Mouse (Mus musculus) lung, embryonic 15.5 days (tissue): ENCODE measurements around the gene Hist1h2bf. TPM values are rescaled to one million over a fixed set of nuclear protein-coding genes. Genes with fewer than 3 reads are reported as not detected.
"Not testable (repeated sequence)": the region's sequence is repeated elsewhere in the genome, so short reads cannot be mapped to it uniquely, and the experiment has no call there.

Experiments used
- ATAC-seq: fragments of 200-750 bp; cut with Nextera tagmentation; 2 replicates; pipeline ENCODE4 v1.8.0; 2017; ENCODE audit warnings: moderate number of reproducible peaks, borderline replicate concordance; ENCODE audit not compliant: low FRiP score, low TSS enrichment; ENCODE audit errors: extremely low read depth
- H3K27ac ChIP-seq: fragments of 300-500 bp; sonication (generic); 2 replicates; pipeline ENCODE4 v1.5.1; 2015; ENCODE audit warnings: moderate library complexity, mild to moderate bottlenecking, inconsistent platforms
- H3K27me3 ChIP-seq: fragments of 300-500 bp; sonication (generic); 2 replicates; pipeline ENCODE4 v1.6.1; 2015; ENCODE audit warnings: inconsistent platforms
- H3K36me3 ChIP-seq: fragments of 300-500 bp; sonication (generic); 2 replicates; pipeline ENCODE4 v1.6.1; 2015; ENCODE audit warnings: inconsistent platforms
- H3K4me1 ChIP-seq: fragments of 300-500 bp; sonication (generic); 2 replicates; pipeline ENCODE4 v1.6.1; 2015; ENCODE audit warnings: inconsistent platforms
- H3K4me2 ChIP-seq: fragments of 300-500 bp; sonication (generic); 2 replicates; pipeline ENCODE4 v1.6.1; 2015; ENCODE audit warnings: inconsistent platforms, mild to moderate bottlenecking, moderate library complexity
- H3K4me3 ChIP-seq: fragments of 300-500 bp; sonication (generic); 2 replicates; pipeline ENCODE4 v1.5.1; 2015; ENCODE audit warnings: mild to moderate bottlenecking, inconsistent platforms
- H3K9ac ChIP-seq: fragments of 300-500 bp; sonication (generic); 2 replicates; pipeline ENCODE4 v1.6.1; 2015; ENCODE audit warnings: inconsistent platforms
- H3K9me3 ChIP-seq: fragments of 300-500 bp; sonication (generic); 2 replicates; pipeline ENCODE4 v1.6.1; 2016; ENCODE audit warnings: inconsistent platforms
- WGBS: fragments of 180-500 bp; shearing (Covaris S2); methylation state at CpG from one replicate; pipeline ENCODE4 v1.1.7; 2015; 5-methylcytosine and 5-hydroxymethylcytosine counted together
- polyA plus RNA-seq: library from polyadenylated mRNA; unstranded; fragments of >200 nt; fragmentation: Nextera tagmentation; extraction: Ambion mirVana; gene quantifications from 2 replicates; pipeline ENCODE4 v1.2.1, GENCODE M21; 2015

The Hist1h2bf gene
- polyA plus RNA-seq, 1 experiment from 2014 or later, result 10.1 TPM

GRCm38 (mm10) chr13:23550761-23551145 lies 23.2 kb downstream of the Hist1h2bf start:
- Histone ChIP-seq H3K9me3 (no peaks in the 10 kb centered on the region), H3K4me1 (peaks cover 10% of the 10 kb centered on the region), H3K36me3 (no peaks in the 10 kb centered on the region), H3K9ac (peak overlapping the region; percentile 54), H3K4me2 (peak overlapping the region; percentile 62), H3K27me3 (no peaks in the 10 kb centered on the region), H3K27ac (peak overlapping the region; percentile 93), H3K4me3 (peak overlapping the region; percentile 48)
- ATAC-seq, result no peak
- 10% methylated on average over 3 of the region's 3 CpGs for WGBS

GRCm38 (mm10) chr13:23546694-23547093 lies 27.3 kb downstream of the Hist1h2bf start:
- Histone ChIP-seq H3K9ac (no peak overlapping the region), H3K4me3 (no peak overlapping the region), H3K4me1 (peaks cover 6% of the 10 kb centered on the region; the same call in 1 of the 2 replicates), H3K27ac (0 out of 2 replicates have a peak overlapping the region, but pooled peaks have one; percentile 37), H3K9me3 (no peaks in the 10 kb centered on the region), H3K4me2 (no peak overlapping the region), H3K36me3 (no peaks in the 10 kb centered on the region), H3K27me3 (no peaks in the 10 kb centered on the region)
- no peak for ATAC-seq
- WGBS, result 53% methylated on average over 5 of the region's 5 CpGs

- not testable (repeated sequence) for H3K4me1 ChIP-seq, H3K36me3 ChIP-seq, H3K27me3 ChIP-seq, H3K9me3 ChIP-seq
- peak overlapping the region; percentile 93 for H3K27ac ChIP-seq
- ATAC-seq, result peak; percentile 2; the same call in 1 of the 2 replicates
- H3K9ac ChIP-seq, result peak overlapping the region; percentile 49
- WGBS, result 2% methylated on average over 11 of the region's 14 CpGs
- H3K4me2 ChIP-seq, result peak overlapping the region; percentile 67
- H3K4me3 ChIP-seq, result peak overlapping the region; percentile 49
Measured at GRCm38 (mm10) chr13:23544787-23545120, 29.2 kb downstream of the Hist1h2bf start.

GRCm38 (mm10) chr13:23543965-23544786 lies 29.8 kb downstream of the Hist1h2bf start, which contains the start of gene Hist1h3f:
Gene Hist1h3f, plus strand, starts transcription at chr13:23544052.
- no peaks in the 10 kb centered on the region for H3K36me3 ChIP-seq
- peak; percentile 92 for ATAC-seq
- H3K27ac ChIP-seq, result peak within 1 kb of the TSS; percentile 93
- under 1% methylated on average over 24 of the region's 45 CpGs for WGBS
- H3K27me3 ChIP-seq, result no peaks in the 10 kb centered on the region
- H3K4me1 ChIP-seq, result peaks cover 3% of the 10 kb centered on the region; the same call in 1 of the 2 replicates
- peak within 1 kb of the TSS; percentile 58 for H3K9ac ChIP-seq
- peak within 1 kb of the TSS; percentile 67 for H3K4me2 ChIP-seq
- peak within 1 kb of the TSS; percentile 49 for H3K4me3 ChIP-seq
- no peaks in the 10 kb centered on the region for H3K9me3 ChIP-seq

- peak within 1 kb of the TSS; percentile 93 for H3K27ac ChIP-seq
- H3K4me3 ChIP-seq, result peak within 1 kb of the TSS; percentile 49
- not testable (repeated sequence) for H3K4me1 ChIP-seq, H3K36me3 ChIP-seq, H3K27me3 ChIP-seq, H3K9me3 ChIP-seq
- H3K4me2 ChIP-seq, result peak within 1 kb of the TSS; percentile 67
- H3K9ac ChIP-seq, result peak within 1 kb of the TSS; percentile 58
- peak; percentile 96 for ATAC-seq
- WGBS, result under 1% methylated on average over 36 of the region's 42 CpGs
Measured at GRCm38 (mm10) chr13:23542999-23543607, 30.9 kb downstream of the Hist1h2bf start, which contains the start of gene Hist1h2bh. Gene Hist1h2bh, minus strand, starts transcription at chr13:23543392.

- Histone ChIP-seq H3K4me3 (peak overlapping the region; percentile 49), H3K27ac (peak overlapping the region; percentile 93), H3K9ac (peak overlapping the region; percentile 58), H3K4me2 (peak overlapping the region; percentile 67)
- not testable (repeated sequence) for ATAC-seq, H3K27me3 ChIP-seq, H3K36me3 ChIP-seq, H3K4me1 ChIP-seq, H3K9me3 ChIP-seq
- 5% methylated on average over 3 of the region's 3 CpGs for WGBS
Measured at GRCm38 (mm10) chr13:23542225-23542980, 31.6 kb downstream of the Hist1h2bf start.

- Histone ChIP-seq H3K4me1 (peaks cover 12% of the 10 kb centered on the region), H3K4me2 (no peak overlapping the region)
- ATAC-seq, result no peak
Measured at GRCm38 (mm10) chr13:23541497-23541896, 32.5 kb downstream of the Hist1h2bf start.

GRCm38 (mm10) chr13:23539821-23540220 lies 34.2 kb downstream of the Hist1h2bf start:
- peaks cover 17% of the 10 kb centered on the region for H3K4me1 ChIP-seq

More at GRCm38 (mm10) chr13:23541497-23541896, 32.5 kb downstream of the Hist1h2bf start:
- H3K27ac ChIP-seq, result no peak overlapping the region
- H3K9ac ChIP-seq, result no peak overlapping the region
- H3K4me3 ChIP-seq, result no peak overlapping the region
- no peaks in the 10 kb centered on the region for H3K36me3 ChIP-seq
- 70% methylated on average over 3 of the region's 3 CpGs for WGBS
- no peaks in the 10 kb centered on the region for H3K27me3 ChIP-seq
- H3K9me3 ChIP-seq, result no peaks in the 10 kb centered on the region

GRCm38 (mm10) chr13:23538249-23538648 lies 35.7 kb downstream of the Hist1h2bf start:
- ATAC-seq, result no peak
- H3K27ac ChIP-seq, result no peak overlapping the region

More at GRCm38 (mm10) chr13:23539821-23540220, 34.2 kb downstream of the Hist1h2bf start:
- not testable (repeated sequence) for H3K36me3 ChIP-seq, ATAC-seq, H3K4me2 ChIP-seq, H3K27me3 ChIP-seq, H3K4me3 ChIP-seq, H3K9me3 ChIP-seq, H3K9ac ChIP-seq, H3K27ac ChIP-seq
- WGBS, result 55% methylated on average over 1 of the region's 1 CpGs

GRCm38 (mm10) chr13:23537006-23537710 lies 36.8 kb downstream of the Hist1h2bf start:
- H3K27ac ChIP-seq, result 0 out of 2 replicates have a peak overlapping the region, but pooled peaks have one; percentile 41
- H3K36me3 ChIP-seq, result no peaks in the 10 kb centered on the region
- H3K9ac ChIP-seq, result peak overlapping the region; percentile 11; the same call in 1 of the 2 replicates
- ATAC-seq, result no peak
- H3K4me1 ChIP-seq, result peaks cover 29% of the 10 kb centered on the region
- no peaks in the 10 kb centered on the region for H3K9me3 ChIP-seq
- H3K4me3 ChIP-seq, result peak overlapping the region; percentile 48
- peak overlapping the region; percentile 66 for H3K4me2 ChIP-seq
- WGBS, result 41% methylated on average over 3 of the region's 3 CpGs
- no peaks in the 10 kb centered on the region for H3K27me3 ChIP-seq

More at GRCm38 (mm10) chr13:23538249-23538648, 35.7 kb downstream of the Hist1h2bf start:
- Histone ChIP-seq H3K4me3 (no peak overlapping the region), H3K9ac (no peak overlapping the region), H3K36me3 (no peaks in the 10 kb centered on the region), H3K9me3 (no peaks in the 10 kb centered on the region), H3K27me3 (no peaks in the 10 kb centered on the region), H3K4me1 (peaks cover 22% of the 10 kb centered on the region), H3K4me2 (no peak overlapping the region)
- 78% methylated on average over 5 of the region's 5 CpGs for WGBS
